Mouse (Mus musculus) cerebellum, adult 9-11 months (tissue): ENCODE data around the gene Zfp366.

ENCODE experiments used
- DNase-seq: peaks from one replicate; pipeline ENCODE4 v3.0.0; 2022

Gene Zfp366

GRCm38 (mm10) chr13:99228821-99229570 is 44.4 kb downstream of the Zfp366 start:
- no peak for DNase-seq

- DNase-seq: no peak
These were observed 45.2 kb downstream of the Zfp366 start for GRCm38 (mm10) chr13:99229641-99230494.

GRCm38 (mm10) chr13:99230495-99230868 is 45.9 kb downstream of the Zfp366 start:
- DNase-seq: no peak

GRCm38 (mm10) chr13:99233333-99233732 is 48.7 kb downstream of the Zfp366 start:
- no peak for DNase-seq

GRCm38 (mm10) chr13:99233956-99234355 is 49.3 kb downstream of the Zfp366 start:
- no peak for DNase-seq

GRCm38 (mm10) chr13:99235428-99236210 is 51.0 kb downstream of the Zfp366 start:
- DNase-seq: no peak

GRCm38 (mm10) chr13:99236222-99236621 is 51.6 kb downstream of the Zfp366 start:
- no peak for DNase-seq

- no peak for DNase-seq
These were observed 52.5 kb downstream of the Zfp366 start for GRCm38 (mm10) chr13:99237122-99237521.

- DNase-seq: no peak
These were observed 53.2 kb downstream of the Zfp366 start for GRCm38 (mm10) chr13:99237841-99238216.

GRCm38 (mm10) chr13:99238217-99239160 is 53.9 kb downstream of the Zfp366 start:
- DNase-seq: no peak

GRCm38 (mm10) chr13:99239161-99239530 is 54.5 kb downstream of the Zfp366 start:
- DNase-seq: no peak

- DNase-seq: no peak
These were observed 55.1 kb downstream of the Zfp366 start for GRCm38 (mm10) chr13:99239741-99240140.

- DNase-seq: no peak
These were observed 57.4 kb downstream of the Zfp366 start for GRCm38 (mm10) chr13:99241984-99242383.

GRCm38 (mm10) chr13:99242895-99243294 is 58.3 kb downstream of the Zfp366 start:
- no peak for DNase-seq

GRCm38 (mm10) chr13:99243831-99244230 is 59.2 kb downstream of the Zfp366 start:
- no peak for DNase-seq

GRCm38 (mm10) chr13:99244471-99244870 is 59.8 kb downstream of the Zfp366 start:
- no peak for DNase-seq

GRCm38 (mm10) chr13:99244896-99245295 is 60.3 kb downstream of the Zfp366 start:
- DNase-seq: no peak

GRCm38 (mm10) chr13:99245916-99246460 is 61.4 kb downstream of the Zfp366 start:
- no peak for DNase-seq

GRCm38 (mm10) chr13:99250806-99251205 is 66.2 kb downstream of the Zfp366 start:
- no peak for DNase-seq

- no peak for DNase-seq
These were observed 69.6 kb downstream of the Zfp366 start for GRCm38 (mm10) chr13:99254215-99254614.

GRCm38 (mm10) chr13:99254781-99255180 is 70.2 kb downstream of the Zfp366 start:
- DNase-seq: no peak

- DNase-seq: peak; percentile 17
These were observed 72.3 kb downstream of the Zfp366 start for GRCm38 (mm10) chr13:99256916-99257315.
